Mouse (Mus musculus): ENCODE results near the gene Capn15. TPM values are rescaled to one million over a fixed set of nuclear protein-coding genes. Genes with fewer than 3 reads are reported as not detected.

The Capn15 gene
- polyA plus RNA-seq, 1 experiment from 2014 or later: 34.6 TPM

- 89% methylated on average over 7 of the region's 7 CpGs for whole genome bisulfite sequencing
- H3K9me3 ChIP-seq: no peaks in the 10 kb centered on the region
- no peaks in the 10 kb centered on the region for H3K27me3 ChIP-seq
- H3K4me3 ChIP-seq: no peak overlapping the region
- peaks cover 3% of the 10 kb centered on the region; the same call in 1 of the 2 replicates for H3K4me1 ChIP-seq
- H3K36me3 ChIP-seq: peaks cover 68% of the 10 kb centered on the region
- ATAC-seq (ENCODE audit: insufficient number of reproducible peaks, insufficient read depth, low FRiP score, low TSS enrichment): no peak
- H3K4me2 ChIP-seq (replicated peaks): no peak overlapping the region
- H3K9ac ChIP-seq: no peak overlapping the region
- no peak overlapping the region for H3K27ac ChIP-seq
Measured at GRCm38 (mm10) chr17:25962413-25962905, 23.1 kb downstream of the Capn15 start.

DNA sequence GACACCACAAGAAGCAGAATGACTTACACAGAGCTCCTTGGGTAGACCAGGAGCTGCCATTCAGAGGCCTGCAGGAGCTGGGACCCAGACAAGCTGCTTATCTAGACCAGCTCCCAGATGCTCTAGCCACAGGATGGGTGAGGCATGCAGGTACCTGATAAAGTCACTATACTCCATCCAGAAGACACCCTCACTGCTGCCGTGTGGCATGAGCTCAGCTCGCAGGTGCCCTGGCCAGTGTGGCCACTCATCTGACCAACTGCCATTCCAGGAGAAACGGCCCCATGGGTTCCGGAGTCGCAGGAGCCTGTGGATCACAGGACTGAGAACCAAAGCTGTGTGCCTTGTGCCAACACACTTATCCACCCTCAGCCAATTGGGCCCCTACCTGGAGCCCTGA is 24.0 kb downstream of the Capn15 start:
- Histone ChIP-seq H3K27ac (no peak overlapping the region), H3K4me2 (replicated peaks) (no peak overlapping the region), H3K27me3 (no peaks in the 10 kb centered on the region), H3K9ac (no peak overlapping the region), H3K4me3 (no peak overlapping the region), H3K36me3 (peaks cover 68% of the 10 kb centered on the region), H3K9me3 (no peaks in the 10 kb centered on the region), H3K4me1 (peaks cover 4% of the 10 kb centered on the region; the same call in 1 of the 2 replicates)
- no peak for ATAC-seq (ENCODE audit: insufficient number of reproducible peaks, insufficient read depth, low FRiP score, low TSS enrichment)
- 95% methylated on average over 5 of the region's 5 CpGs for WGBS

- ATAC-seq (ENCODE audit: insufficient number of reproducible peaks, insufficient read depth, low FRiP score, low TSS enrichment): no peak
- WGBS: 92% methylated on average over 23 of the region's 23 CpGs
- Histone ChIP-seq H3K36me3 (peaks cover 64% of the 10 kb centered on the region), H3K9ac (no peak overlapping the region), H3K27me3 (0 out of 2 replicates have a peak, but pooled peaks cover under 1% of the 10 kb centered on the region), H3K9me3 (no peaks in the 10 kb centered on the region), H3K4me2 (replicated peaks) (no peak overlapping the region), H3K4me1 (peaks cover 4% of the 10 kb centered on the region; the same call in 1 of the 2 replicates), H3K4me3 (no peak overlapping the region), H3K27ac (no peak overlapping the region)
Measured at GRCm38 (mm10) chr17:25959630-25960467, 25.7 kb downstream of the Capn15 start.

DNA sequence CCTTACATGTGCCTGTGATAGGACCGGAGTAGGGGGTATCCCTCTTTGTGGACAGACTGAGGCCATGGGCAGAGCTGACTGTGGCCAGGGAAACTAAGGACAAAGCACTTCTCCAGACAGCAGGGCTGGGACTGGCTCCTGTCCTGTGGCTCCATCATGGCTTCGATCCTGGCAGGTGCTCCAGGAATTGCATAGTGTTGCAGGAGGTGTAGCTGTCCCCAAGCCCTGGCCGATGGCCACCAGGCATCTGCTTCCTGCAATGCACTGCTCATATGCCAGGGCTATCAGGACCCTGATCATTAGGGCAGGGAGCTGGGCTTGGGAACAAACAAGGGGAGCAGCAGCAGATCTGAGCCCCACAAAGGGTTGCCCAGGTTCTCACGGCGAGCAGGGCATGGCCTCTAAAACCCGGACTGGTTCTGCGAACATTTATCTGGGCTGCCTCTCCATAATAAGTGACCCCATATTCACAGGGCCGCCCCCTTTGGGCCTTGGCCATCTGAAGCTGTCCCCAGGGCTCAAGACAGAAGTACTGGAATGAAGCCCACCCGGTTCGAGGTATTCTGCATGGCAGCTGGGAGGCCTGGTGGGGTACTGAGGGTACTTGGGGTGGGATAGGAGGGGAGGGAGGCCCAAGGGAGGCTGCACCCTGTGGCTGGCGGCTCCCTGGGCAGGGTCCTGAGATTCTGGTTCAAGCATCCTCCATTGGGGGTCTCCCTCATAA is 26.7 kb downstream of the Capn15 start:
- no peak for ATAC-seq (ENCODE audit: insufficient number of reproducible peaks, insufficient read depth, low FRiP score, low TSS enrichment)
- 0 out of 2 replicates have a peak, but pooled peaks cover 8% of the 10 kb centered on the region for H3K27me3 ChIP-seq
- WGBS: 91% methylated on average over 11 of the region's 11 CpGs
- peaks cover 4% of the 10 kb centered on the region; the same call in 1 of the 2 replicates for H3K4me1 ChIP-seq
- no peak overlapping the region for H3K4me3 ChIP-seq
- H3K27ac ChIP-seq: no peak overlapping the region
- no peaks in the 10 kb centered on the region for H3K9me3 ChIP-seq
- no peak overlapping the region for H3K9ac ChIP-seq
- H3K36me3 ChIP-seq: peaks cover 56% of the 10 kb centered on the region
- no peak overlapping the region for H3K4me2 ChIP-seq (replicated peaks)

- H3K4me1 ChIP-seq: peaks cover 4% of the 10 kb centered on the region; the same call in 1 of the 2 replicates
- no peak overlapping the region for H3K4me2 ChIP-seq (replicated peaks)
- no peaks in the 10 kb centered on the region for H3K9me3 ChIP-seq
- peaks cover 43% of the 10 kb centered on the region for H3K36me3 ChIP-seq
- ATAC-seq (ENCODE audit: insufficient number of reproducible peaks, insufficient read depth, low FRiP score, low TSS enrichment): no peak
- H3K27ac ChIP-seq: no peak overlapping the region
- no peak overlapping the region for H3K4me3 ChIP-seq
- 75% methylated on average over 14 of the region's 14 CpGs for WGBS
- H3K27me3 ChIP-seq: peaks cover 19% of the 10 kb centered on the region
- no peak overlapping the region for H3K9ac ChIP-seq
Measured at GRCm38 (mm10) chr17:25957586-25958051, 28.0 kb downstream of the Capn15 start.

- Histone ChIP-seq H3K4me2 (replicated peaks) (no peak overlapping the region), H3K9ac (no peak overlapping the region), H3K4me3 (no peak overlapping the region), H3K27ac (no peak overlapping the region), H3K9me3 (no peaks in the 10 kb centered on the region), H3K36me3 (peaks cover 33% of the 10 kb centered on the region), H3K27me3 (peaks cover 29% of the 10 kb centered on the region), H3K4me1 (peaks cover 10% of the 10 kb centered on the region; the same call in 1 of the 2 replicates)
- no peak for ATAC-seq (ENCODE audit: insufficient number of reproducible peaks, insufficient read depth, low FRiP score, low TSS enrichment)
- whole genome bisulfite sequencing: 72% methylated on average over 7 of the region's 7 CpGs
Measured at GRCm38 (mm10) chr17:25956631-25957030, 29.0 kb downstream of the Capn15 start.

- H3K9ac ChIP-seq: no peak overlapping the region
- no peak overlapping the region for H3K27ac ChIP-seq
- peaks cover 14% of the 10 kb centered on the region; the same call in 1 of the 2 replicates for H3K4me1 ChIP-seq
- no peaks in the 10 kb centered on the region for H3K9me3 ChIP-seq
- 61% methylated on average over 7 of the region's 7 CpGs for WGBS
- H3K4me3 ChIP-seq: no peak overlapping the region
- ATAC-seq (ENCODE audit: insufficient number of reproducible peaks, insufficient read depth, low FRiP score, low TSS enrichment): no peak
- peaks cover 29% of the 10 kb centered on the region for H3K36me3 ChIP-seq
- H3K27me3 ChIP-seq: peaks cover 33% of the 10 kb centered on the region
- H3K4me2 ChIP-seq (replicated peaks): no peak overlapping the region
Measured at GRCm38 (mm10) chr17:25956201-25956600, 29.4 kb downstream of the Capn15 start.

- Histone ChIP-seq H3K27ac (no peak overlapping the region), H3K4me1 (peaks cover 19% of the 10 kb centered on the region; the same call in 1 of the 2 replicates), H3K4me2 (replicated peaks) (no peak overlapping the region), H3K9ac (no peak overlapping the region), H3K9me3 (no peaks in the 10 kb centered on the region), H3K27me3 (peaks cover 38% of the 10 kb centered on the region), H3K4me3 (no peak overlapping the region), H3K36me3 (peaks cover 27% of the 10 kb centered on the region)
- no peak for ATAC-seq (ENCODE audit: insufficient number of reproducible peaks, insufficient read depth, low FRiP score, low TSS enrichment)
- 59% methylated on average over 3 of the region's 3 CpGs for whole genome bisulfite sequencing
Measured at GRCm38 (mm10) chr17:25955736-25956135, 29.9 kb downstream of the Capn15 start.

DNA sequence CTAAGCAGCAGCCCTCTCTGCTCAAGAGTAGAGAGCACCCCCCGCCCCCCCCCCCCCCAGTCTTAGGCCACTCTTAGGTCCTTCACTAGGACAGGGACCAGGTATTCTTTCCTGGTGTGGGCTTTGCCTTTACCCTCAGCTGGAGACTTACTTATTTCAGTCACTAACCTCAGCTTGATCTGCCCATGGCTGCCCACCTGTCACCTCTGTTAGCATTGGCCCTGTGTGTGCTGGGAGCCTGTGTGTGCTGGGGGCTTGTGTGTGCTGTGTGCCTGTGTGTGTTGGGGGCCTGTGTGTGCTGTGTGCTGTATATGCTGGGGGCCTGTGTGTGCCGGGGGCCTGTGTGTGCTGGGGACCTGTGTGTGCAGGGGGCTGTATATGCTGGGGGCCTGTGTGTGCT is 30.9 kb downstream of the Capn15 start:
- H3K4me1 ChIP-seq: peaks cover 19% of the 10 kb centered on the region; the same call in 1 of the 2 replicates
- no peak for ATAC-seq (ENCODE audit: insufficient number of reproducible peaks, insufficient read depth, low FRiP score, low TSS enrichment)
- no peak overlapping the region for H3K9ac ChIP-seq
- no peak overlapping the region for H3K4me2 ChIP-seq (replicated peaks)
- no peak overlapping the region for H3K4me3 ChIP-seq
- peaks cover 16% of the 10 kb centered on the region for H3K36me3 ChIP-seq
- H3K27me3 ChIP-seq: peaks cover 49% of the 10 kb centered on the region
- WGBS: 92% methylated on average over 1 of the region's 2 CpGs
- no peaks in the 10 kb centered on the region for H3K9me3 ChIP-seq
- H3K27ac ChIP-seq: no peak overlapping the region

DNA sequence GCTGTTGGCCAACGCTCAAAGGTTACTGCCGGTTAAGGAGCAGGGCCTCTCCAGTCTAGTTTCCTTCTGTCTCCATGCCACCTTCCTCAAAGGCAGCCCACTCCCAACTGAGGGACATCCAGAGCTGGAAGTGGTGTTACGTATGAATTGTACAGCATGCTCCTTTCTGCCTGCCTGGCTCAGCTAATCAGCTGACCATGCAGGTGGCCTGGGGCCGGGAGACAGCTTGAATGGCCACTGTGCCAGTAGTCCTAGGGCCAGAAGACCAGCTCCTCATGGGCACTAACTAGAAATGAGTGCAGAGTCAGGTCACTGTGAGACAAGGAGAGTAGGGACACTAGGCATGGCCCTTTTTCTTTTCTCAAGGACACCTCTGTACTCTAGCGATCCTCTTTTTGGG is 32.4 kb downstream of the Capn15 start:
- Histone ChIP-seq H3K4me3 (no peak overlapping the region), H3K4me1 (peaks cover 19% of the 10 kb centered on the region; the same call in 1 of the 2 replicates), H3K4me2 (replicated peaks) (no peak overlapping the region), H3K9ac (no peak overlapping the region), H3K36me3 (peaks cover 7% of the 10 kb centered on the region; the same call in 1 of the 2 replicates), H3K27me3 (peaks cover 50% of the 10 kb centered on the region), H3K9me3 (no peaks in the 10 kb centered on the region), H3K27ac (no peak overlapping the region)
- WGBS: 77% methylated on average over 5 of the region's 5 CpGs
- no peak for ATAC-seq (ENCODE audit: insufficient number of reproducible peaks, insufficient read depth, low FRiP score, low TSS enrichment)

DNA sequence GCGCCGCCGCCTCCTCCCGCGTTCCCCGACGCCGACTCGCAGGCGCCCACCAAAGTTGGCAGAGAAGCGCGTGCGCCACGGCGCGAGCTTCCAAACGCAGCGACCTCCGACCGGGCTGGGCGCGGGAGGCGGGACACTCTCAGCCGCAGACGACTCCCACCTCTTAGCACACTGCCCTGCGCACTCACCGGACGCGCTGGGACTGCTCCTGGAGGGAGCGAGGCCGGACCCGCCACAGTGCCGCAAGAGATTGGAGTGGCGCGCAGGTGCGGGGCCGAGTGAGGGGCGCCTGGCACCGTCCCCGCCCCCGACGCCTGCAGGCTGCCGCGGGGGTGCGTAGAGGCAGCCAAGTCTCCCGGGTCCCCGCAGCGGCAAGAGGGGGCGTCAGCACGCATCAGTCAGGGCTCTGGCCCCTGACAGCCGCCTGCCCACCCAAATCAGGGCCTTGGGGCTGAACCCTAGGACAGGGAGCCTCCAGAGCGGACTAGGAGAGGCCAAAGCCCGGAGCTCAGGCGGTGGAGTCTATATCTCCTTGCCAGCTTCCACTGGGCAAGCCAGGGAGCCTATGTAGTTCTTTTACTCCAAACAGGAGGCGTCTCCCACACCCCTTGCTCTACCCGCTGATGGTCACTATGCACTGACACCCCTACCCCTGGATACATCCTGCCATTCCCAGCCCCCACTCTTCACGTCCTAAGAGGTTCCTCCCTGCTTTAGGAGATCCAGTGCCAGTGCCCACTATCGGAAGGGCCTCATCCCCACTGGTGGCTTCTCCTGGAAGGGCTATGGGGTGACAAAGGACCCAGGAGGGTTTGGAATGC is 33.6 kb downstream of the Capn15 start, which contains the start of gene A930017K11Rik:
A930017K11Rik (minus strand) TSS at position 763 of the 821 bp plus-strand sequence.
- 2% methylated on average over 58 of the region's 58 CpGs for WGBS
- no peak within 1 kb of the TSS for H3K27ac ChIP-seq
- peaks cover 15% of the 10 kb centered on the region; the same call in 1 of the 2 replicates for H3K4me1 ChIP-seq
- no peak for ATAC-seq (ENCODE audit: insufficient number of reproducible peaks, insufficient read depth, low FRiP score, low TSS enrichment)
- peak within 1 kb of the TSS; percentile 41; the same call in 1 of the 2 replicates for H3K9ac ChIP-seq
- no peaks in the 10 kb centered on the region for H3K9me3 ChIP-seq
- H3K4me3 ChIP-seq: peak within 1 kb of the TSS; percentile 39
- H3K4me2 ChIP-seq (replicated peaks): peak within 1 kb of the TSS; percentile 66
- no peaks in the 10 kb centered on the region for H3K36me3 ChIP-seq
- H3K27me3 ChIP-seq: peaks cover 50% of the 10 kb centered on the region
